Mouse (Mus musculus) kidney, postnatal 4 days (tissue): ENCODE measurements around the gene Ears2.
"Not testable (repeated sequence)": the region's sequence is repeated elsewhere in the genome, so short reads cannot be mapped to it uniquely, and the experiment has no call there.

ENCODE experiments used
- DNase-seq, 2 experiments: peaks; one replicate each; pipeline ENCODE4 v3.0.0; 2021; ENCODE audit warnings: mixed read lengths in 2 of 2

The Ears2 gene

DNA sequence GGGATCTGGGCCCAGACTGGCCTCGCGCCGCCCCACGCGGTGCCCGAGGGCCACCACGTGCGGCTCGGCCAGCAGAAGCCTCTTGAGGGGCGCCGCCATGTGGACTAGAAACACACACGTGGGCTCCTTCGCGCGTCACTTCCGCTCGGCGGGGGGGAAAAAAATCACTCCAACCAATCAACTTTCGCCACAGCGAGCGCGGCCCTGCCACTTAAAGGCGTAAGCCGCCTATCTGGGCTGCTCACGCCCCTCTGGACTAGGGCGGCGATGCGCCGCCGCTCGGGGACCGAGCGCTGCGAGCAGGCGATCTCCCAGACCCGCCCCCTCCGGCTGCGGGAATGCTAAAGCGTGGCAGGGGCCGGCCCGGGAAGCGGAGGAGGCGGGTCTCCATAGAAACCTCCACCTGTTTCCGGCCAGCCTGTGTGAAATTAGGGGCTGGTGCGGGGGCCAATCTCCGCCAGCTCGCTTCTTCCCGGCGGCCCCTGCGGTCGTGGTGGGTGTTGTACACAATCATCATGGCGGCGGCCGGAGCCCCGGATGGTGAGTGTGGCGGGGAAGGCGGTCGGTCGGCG, at the start of gene Ears2, which contains the start of gene Ubfd1:
TSS of gene Ears2 (minus strand) at position 319 of the 572 bp plus-strand sequence.
TSS of gene Ubfd1 (plus strand) at position 231 of the 572 bp plus-strand sequence.
- DNase-seq = peak; percentile 96 to 97

DNA sequence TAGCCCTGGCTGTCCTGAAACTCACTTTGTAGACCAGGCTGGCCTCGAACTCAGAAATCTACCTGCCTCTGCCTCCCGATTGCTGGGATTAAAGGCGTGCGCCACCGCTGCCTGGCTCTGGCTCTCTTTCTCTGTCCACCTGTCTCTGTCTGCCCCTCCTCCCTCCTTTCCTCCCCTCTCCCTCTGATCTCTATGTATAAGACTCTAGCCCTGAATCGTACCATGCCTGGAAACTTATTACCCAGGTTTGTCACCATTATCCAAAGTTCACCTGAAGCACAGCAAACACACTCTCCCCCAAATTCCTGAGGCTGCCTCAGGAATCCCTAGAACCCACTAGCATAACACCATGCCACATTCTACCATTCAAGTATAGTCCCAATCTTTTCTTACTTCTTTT, 41.1 kb upstream of the Ears2 start:
- peak in 1 of 2 experiments; percentile 13 for DNase-seq

DNA sequence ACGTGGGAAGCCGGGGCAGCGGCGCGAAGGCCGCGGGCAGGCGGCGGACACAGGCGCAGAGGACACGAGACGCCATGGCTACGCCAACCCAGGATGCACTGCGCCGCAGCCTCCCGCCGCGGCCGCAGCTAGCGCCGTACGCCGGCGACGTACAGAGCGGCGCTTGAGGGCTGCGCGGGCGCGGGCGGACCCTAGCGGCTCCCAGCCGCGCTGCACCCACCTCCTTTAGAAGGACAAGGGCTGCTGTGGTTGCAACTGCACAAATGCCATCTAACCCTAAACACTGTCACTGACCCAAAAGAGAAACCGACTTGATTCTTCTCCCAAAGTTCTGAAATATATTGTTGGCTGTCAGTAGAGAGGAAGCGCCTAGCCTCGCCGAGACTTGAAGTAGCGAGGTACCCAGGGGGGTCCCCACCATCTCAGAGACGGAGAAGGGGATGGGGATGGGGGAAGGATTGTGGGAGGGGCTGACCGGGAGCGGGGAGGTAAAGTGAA, 34.7 kb upstream of the Ears2 start, which contains the start of gene Ndufab1:
TSS of gene Ndufab1 (minus strand) at position 140 of the 498 bp plus-strand sequence.
- peak; percentile 90 to 93 for DNase-seq

DNA sequence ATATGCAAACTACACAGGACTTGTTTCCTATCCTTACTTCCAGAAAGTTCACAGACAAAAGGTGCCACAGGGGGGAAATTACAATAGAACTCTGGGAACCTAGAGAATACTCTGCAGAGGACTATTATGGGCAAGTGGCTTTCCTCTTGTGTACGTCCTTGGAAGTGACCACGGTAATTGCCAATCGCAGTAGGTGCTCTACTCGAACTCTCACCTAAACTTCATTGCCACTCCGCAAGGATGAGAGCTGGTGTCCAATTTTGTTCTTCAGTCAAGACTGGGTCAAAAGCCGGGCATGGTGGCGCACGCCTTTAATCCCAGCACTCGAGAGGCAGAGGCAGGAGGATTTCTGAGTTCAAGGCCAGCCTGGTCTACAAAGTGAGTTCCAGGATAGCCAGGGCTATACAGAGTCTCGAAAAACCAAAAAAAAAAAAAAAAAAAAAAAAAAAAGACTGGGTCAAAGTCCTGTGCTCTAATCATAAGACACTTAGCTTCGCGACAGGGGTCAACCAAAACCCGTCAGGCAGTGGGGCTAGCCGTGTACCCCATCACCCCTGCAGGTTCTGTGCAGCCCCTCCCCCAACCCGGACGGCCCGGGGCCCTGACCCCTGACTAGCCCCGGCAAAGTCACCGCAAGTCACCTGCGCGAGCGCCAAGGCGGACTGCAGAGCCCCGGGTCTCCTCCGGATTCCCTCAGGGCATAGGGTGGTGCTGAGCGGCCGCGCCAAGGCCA, 34.1 kb upstream of the Ears2 start:
- DNase-seq = not testable (repeated sequence)

DNA sequence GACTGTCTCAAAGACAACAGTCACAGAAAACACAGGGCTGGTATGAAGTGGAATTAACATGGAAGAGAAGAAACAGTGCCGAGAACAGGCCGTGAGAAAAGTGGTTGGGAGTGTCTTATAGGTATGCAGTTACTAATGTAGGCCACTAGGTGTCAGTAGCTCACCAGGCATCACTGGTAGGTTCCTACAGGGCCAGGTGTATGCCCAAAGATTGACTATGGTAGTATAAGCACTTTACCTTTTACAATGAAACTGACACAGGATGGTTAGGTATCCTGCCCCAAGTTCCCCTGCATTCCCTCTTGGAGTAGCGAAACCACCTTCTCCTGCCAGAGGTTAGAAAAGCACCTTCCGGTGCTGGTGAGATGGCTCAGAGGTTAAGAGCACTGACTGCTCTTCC, 32.2 kb upstream of the Ears2 start:
- peak; percentile 28 to 55 for DNase-seq

DNA sequence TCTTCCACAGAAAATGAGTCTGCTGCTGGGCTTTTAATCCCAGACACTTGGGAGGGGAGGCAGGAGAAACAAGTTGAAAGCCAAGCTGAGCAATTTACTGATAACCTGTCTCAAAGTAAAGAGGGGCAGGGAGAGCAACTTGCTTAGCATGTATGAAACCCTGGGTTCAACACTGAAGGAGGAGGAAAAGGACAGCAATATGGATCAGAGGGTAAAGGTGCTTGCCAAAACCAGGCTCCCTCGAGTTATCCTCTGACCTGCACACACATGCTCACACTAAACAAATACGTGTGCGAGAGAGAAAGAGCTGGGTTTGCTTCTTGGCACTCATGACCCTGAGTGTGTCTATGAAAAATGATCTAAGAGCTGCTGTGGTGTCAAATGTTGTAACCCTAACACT, 30.9 kb upstream of the Ears2 start:
- no peak for DNase-seq

DNA sequence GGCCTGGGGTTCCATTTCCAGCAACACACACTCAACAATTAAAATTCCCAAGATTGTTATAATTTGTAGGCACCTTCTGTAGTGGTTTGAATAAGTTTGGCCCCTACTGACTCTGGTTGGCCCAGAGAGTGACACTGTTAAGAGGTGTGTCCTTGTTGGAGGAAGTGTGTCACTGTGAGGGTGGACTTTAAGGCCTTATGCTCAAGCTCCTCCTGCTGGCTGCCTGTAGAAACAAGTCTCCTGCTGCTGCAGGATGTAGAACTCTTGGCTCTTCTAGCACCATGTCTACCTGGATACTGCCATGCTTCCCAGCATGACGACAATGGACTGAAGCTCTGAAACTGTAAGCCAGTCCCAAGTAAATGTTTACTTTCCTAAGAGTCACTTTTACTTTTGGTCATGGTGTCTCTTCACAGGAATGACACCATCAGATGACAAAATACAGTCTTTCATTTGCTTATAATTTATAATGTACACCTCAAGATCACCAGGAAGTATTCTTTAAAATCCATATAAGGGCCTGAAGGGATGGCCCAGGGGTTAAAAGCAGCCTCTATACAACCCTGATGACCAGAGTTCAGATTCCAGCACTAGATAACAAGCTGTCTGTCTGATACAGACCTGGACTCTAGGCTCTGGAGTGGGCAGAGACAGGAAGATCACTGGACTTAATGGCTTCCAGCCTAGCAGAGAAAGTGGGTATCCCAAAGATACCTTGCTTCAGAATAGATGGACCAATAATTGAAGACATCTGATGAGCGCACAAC, 27.7 kb upstream of the Ears2 start:
- DNase-seq = no peak

DNA sequence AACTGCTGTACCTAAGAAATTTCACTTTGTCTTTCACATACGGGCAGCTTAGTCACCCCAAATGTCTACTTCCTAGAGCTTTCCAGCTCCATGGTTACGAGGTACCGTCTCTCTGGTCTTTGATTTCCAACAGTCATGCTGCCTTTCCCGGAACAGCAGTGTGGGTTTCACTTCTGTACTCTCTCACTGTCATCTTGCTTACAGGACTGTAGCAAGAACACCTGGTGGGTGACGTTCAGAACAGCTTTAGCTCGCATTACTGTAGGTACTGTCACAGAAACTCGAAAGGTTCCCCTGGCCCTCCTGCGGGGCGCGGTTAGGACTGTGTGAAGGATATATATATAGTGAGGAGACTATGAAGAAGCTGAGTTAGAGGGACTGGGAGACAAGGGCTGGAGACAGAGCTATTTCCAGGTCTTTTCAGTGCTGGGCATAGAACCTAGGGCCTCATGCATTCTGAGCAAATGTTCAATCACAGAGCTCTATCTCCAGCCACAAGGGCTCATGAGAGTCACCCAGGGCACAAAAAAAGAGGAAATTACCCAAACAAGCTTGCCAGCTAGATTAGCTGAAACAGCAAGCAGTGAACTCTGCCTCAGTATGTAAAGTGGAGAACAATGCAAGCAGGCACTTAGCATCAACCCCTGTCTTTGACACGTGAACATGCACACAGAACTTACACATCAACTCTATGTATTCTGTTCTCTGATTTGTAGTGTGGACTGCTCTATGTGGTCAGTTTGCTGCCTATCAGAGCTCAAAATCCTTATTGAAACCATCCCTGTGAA, 20.3 kb upstream of the Ears2 start:
- no peak for DNase-seq

DNA sequence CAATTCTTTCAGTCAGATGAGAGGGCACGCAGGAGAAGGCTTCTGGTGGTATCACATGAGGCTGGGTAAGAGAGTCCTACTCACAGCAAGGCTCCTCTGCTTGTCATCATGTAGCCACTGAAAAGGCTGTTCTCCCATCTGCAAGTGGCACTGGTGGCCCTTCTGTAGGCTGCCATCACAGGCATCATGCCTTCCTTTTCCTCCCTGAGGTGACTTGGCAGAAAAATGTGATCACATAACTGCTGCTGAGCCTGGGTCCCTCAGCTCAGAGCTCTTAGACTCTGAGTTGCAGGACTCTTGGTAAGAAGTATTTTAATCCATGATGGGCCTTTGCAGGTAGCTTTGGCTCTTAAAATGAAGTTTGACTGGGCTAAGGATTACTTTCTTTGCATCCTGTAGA, 14.0 kb upstream of the Ears2 start:
- no peak for DNase-seq

DNA sequence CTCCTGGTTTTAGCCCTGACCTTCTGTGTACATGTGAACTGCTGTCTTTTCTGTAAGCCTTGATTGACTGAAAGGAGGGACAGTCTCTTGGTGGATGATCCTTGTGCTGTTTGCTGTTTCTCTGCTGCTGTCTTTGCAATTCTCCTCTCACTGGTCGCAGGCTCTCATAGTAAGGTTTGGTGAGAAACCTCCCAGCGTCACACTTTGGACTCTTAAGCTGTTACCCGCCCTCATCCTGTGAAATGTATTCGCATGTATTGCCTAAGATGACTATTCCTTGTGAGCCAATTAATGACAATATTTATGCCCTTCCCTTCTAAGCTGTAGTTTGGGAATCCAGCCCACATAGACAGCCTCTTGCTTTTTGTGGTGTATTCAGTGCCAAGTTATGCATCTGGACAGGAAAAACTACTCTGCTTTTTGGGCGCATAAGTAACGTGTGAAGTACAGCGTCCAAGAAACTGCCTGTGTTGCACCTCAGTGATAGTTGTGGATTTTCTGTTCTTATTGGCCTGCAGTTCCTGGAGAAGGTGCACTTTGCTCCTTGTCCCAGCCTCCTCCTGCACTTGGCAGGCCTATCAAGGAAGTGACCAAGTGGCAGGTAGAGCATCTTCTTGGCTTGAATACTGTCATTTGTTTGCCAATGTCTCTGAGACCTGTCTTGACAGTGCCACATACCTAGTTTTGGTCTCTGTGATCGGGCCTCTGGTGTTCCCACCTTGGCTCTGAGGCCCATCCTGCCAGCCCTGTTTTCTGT, 12.9 kb upstream of the Ears2 start:
- DNase-seq = no peak

DNA sequence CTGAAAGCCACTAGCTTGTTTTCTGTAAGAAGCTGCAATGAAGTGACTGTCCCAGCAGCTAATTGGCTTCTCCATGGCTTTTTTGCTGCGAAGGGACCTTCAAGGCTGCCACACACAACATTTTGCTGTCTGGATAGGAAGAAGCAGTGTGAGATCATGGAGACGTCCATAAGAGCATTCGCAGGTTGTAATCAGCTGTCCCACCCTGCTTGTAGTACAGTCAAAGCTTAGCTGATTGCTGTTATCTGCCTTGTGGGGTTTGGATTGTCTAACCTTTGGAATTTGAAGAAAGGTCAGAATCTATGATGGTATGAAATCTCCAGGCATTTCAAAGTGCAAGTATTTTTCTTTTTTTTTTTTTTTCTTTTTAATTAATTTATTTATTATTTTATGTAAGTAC, 7.3 kb upstream of the Ears2 start:
- no peak for DNase-seq

DNA sequence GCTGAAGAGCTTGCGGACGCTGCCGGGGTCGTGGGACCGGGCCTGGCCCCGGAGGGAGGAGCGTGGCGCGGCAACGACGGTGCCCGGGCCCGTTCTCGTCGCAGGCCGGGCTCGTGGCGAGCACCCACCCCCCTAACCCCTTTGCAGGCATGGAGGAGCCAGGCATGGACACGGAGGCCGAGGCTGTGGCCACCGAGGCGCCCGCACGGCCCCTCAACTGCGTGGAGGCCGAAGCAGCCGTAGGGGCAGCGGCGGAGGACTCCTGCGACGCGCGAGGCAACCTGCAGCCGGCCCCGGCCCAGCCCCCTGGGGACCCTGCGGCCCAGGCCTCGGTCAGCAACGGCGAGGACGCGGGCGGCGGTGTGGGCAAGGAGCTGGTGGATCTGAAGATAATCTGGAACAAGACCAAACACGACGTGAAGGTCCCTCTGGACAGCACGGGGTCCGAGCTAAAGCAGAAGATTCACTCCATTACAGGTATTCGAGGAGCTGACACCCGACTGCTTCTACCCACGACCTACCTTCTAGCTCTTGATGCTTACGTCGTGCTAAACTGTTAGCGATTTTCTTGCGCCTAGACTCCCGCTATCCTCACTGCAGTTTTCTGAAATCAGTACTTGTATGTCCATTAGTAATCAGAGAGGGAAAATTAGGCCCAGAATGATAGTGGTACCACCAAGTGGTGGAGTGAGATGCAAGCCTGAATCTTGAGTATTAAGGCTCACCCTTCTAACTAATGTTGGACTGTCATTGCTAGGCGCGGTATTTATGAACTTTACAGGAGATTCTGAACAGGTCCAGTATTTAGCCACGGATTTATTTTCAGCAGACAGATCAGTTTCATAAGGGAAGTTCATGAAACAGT, 686 bp upstream of the Ears2 start:
- no peak for DNase-seq

DNA sequence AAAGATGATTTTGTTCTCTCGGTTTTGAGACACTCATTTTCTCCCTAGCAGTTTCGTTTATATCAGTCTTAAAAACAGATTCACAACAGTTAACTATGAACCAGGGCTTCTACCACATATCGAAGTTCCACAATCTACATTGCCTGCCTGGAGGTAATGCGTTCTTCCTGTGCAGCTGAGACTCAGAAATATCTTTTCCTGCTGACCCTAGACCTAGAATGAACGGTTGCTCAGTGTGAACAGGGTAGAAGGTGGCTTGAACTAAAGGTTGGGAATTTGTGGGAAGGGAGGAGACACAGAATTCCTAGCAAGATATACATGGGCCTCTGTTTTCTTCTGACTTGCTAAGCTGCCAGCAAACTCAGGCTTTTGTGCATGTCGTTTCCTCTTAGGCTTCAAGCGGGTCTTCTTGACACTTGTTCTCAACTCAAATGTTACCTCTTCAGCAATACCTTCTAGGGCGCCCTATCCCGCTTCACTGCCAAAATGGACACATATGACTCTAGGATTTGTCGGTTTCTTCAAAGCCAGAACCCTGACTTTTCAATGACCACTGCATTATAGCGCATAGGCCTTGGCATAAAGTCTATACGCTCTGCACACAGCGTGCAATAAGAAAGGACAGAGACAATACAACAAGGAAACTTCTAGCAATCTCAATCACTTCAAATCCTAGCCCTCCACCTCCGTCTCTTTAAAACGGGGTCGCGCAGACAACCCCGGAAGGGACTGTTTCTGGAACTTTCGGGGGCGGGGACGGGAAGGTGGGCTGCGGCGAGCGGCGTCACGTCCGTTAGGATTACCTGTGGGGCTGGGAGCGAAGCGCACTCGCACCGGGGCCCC, 740 bp downstream of the Ears2 start:
- no peak for DNase-seq

DNA sequence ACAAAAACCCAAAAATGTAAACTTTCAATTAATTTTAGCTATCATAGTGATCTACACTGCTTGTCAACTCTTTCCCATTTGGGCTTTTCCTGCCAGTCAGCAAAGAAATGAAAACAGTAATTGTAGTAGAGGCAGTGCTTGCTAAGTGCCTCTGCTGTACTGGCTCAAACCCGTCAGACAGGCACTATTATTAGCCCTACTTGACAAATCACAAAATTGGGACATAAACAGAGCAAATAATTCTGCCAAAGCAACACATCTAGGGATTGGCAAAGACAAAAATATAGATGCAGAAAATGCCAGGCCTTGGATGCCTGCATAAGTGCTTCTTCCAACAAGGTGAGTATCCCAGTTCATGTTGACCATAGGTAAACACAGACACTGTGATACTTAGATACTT, 1.4 kb downstream of the Ears2 start:
- no peak for DNase-seq

DNA sequence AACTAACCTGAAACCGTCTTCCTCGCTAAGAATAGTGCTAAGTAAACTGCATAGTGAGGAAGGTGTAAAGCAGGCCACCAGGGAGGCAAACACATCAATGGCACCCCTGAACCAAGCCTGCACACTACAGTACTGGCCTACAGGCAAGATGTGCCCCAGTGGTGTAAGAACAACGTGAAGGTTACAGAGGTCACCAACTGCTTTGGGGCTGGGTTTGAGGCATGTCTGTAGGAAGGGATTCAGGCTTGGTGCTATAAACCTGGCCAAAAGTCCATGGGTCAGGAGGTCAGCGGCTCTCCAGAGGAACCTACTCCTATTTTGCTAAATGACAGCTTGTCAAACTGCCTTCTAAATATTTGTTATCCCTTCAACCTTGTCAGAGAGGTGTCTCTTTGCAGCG, 10.4 kb downstream of the Ears2 start:
- no peak for DNase-seq

DNA sequence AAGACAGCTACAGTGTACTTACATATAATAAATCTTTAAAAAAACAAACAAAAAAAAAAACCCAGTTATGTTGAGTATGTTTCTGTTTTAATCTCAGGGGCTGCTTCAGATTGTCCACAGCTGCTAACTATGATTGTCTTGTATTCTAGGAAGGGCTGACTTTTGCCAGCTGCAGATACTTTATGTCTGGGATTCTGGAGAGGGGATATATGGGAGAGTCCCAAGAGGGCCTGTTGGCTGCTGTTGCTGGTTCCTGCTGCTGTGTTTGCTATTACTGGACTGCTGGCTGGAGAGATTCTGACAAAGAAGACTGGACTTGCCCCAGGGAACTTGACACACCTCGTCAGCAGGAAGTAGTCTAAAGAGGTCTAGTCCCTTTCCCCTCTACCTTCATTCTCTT, 16.2 kb downstream of the Ears2 start:
- peak; percentile 67 to 74 for DNase-seq

DNA sequence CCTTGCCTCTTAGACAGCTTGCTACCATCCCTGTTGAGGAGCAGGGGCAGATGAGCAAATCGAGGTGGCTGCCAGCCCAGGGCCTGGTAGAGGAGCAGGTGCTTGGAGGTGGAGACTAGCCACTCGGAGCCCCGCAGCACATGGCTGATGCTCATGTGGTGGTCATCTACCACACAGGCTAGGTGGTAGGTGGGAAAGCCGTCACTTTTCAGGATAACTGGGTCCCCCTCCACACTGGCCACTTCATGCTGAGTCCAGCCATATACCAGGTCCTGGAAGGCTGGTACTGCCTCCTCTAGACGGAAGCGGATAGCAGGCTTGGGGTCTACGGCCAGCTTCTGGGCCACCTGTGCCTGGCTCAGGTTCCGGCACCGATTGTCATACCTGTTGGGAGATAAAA, 18.9 kb downstream of the Ears2 start:
- no peak for DNase-seq

DNA sequence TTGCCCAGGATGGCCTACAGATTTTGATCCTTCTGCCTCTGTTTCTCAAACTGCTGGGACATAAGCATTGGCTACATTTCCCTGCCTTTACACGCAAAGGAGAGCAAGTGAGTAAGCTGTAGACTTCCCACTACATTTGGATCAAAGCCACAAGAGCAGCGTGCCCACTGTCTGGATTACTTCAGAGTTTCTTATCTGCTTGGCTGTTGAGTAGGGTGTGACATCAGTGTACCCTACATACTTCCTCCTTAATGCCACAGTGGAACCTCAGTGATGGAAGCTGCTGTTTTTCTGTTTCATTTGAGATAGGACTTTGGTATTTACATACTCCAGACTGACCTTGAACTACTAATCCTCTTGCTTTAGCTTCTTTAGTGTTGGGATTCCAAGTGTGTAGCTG, 20.2 kb downstream of the Ears2 start:
- DNase-seq = no peak

DNA sequence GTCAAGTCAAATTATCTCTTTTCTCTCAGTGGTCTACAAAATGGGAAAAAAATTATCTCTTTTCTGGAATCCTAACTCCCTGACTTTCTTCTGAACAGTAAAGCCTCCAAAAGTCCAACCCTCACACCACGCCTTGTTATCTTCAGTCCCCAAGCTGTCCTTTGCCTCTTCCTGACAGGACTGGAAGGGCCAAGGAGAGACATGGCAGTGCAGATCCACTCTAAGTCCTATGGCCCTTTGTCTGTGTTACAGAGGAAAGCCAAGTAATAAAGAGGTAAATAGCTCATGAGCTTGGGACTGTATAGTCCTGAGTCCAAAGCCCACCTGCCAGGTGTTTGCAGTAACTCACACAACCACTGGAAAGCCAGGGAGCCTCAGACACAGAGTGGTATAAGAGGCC, 21.4 kb downstream of the Ears2 start:
- no peak for DNase-seq

DNA sequence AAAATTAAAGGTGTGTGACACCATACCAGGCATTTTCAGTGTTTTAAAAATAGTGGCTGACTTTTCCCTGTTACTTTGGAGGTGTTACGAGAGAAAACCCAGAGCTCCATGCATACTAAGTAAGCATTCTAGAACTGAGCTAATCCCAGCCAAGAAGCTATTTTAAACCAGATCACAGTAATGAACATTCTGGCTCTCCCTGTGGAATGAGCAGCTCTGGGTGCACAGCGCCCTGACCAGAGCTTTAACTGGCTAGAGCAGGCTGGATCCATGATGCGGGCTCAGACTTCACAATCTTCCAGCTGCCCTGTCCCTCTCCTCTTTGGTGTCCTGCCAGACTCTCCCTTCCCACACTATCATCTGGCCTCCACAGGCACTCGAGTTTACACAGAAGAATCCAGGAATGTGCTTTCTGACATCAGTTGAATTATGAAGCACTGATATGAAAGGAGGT, 21.9 kb downstream of the Ears2 start:
- peak; percentile 39 to 64 for DNase-seq
